Mouse (Mus musculus) lung, postnatal 0 days (tissue): ENCODE results near the gene Kcnh1. TPM values are rescaled to one million over a fixed set of nuclear protein-coding genes. Genes with fewer than 3 reads are reported as not detected.

Source experiments
- ATAC-seq: fragments of 200-750 bp; cut with Nextera tagmentation; 2 replicates; pipeline ENCODE4 v1.8.0; 2017; ENCODE audit warnings: moderate library complexity
- DNase-seq: peaks from one replicate; pipeline ENCODE4 v3.0.0-alpha.2; 2016; ENCODE audit warnings: low spot score
- H3K27ac ChIP-seq: fragments of 300-500 bp; sonication (generic); 2 replicates; pipeline ENCODE4 v1.5.1; 2014; ENCODE audit warnings: antibody characterized with exemption, mild to moderate bottlenecking, low read length, mixed read lengths
- H3K27me3 ChIP-seq: fragments of 300-500 bp; sonication (generic); replicated peaks from 2 replicates; pipeline ENCODE4 v1.6.1; 2014; ENCODE audit warnings: low read length, mixed read lengths; ENCODE audit not compliant: insufficient read depth
- H3K36me3 ChIP-seq: fragments of 300-500 bp; sonication (generic); 2 replicates; pipeline ENCODE4 v1.6.1; 2014; ENCODE audit warnings: low read length, mixed read lengths; ENCODE audit not compliant: insufficient read depth
- H3K4me1 ChIP-seq: fragments of 300-500 bp; sonication (generic); 2 replicates; pipeline ENCODE4 v1.6.1; 2014; ENCODE audit warnings: antibody characterized with exemption, low read depth, low read length, mixed read lengths; ENCODE audit not compliant: insufficient read depth
- H3K4me2 ChIP-seq: fragments of 300-500 bp; sonication (generic); replicated peaks from 2 replicates; pipeline ENCODE4 v1.6.1; 2014; ENCODE audit warnings: low read depth, mild to moderate bottlenecking, low read length, moderate library complexity, mixed read lengths
- H3K4me3 ChIP-seq: fragments of 300-500 bp; sonication (generic); 2 replicates; pipeline ENCODE4 v1.5.1; 2014; ENCODE audit warnings: low read depth, low read length
- H3K9ac ChIP-seq: fragments of 300-500 bp; sonication (generic); replicated peaks from 2 replicates; pipeline ENCODE4 v1.6.1; 2014; ENCODE audit warnings: low read depth, mild to moderate bottlenecking
- H3K9me3 ChIP-seq: fragments of 300-500 bp; sonication (generic); 2 replicates; pipeline ENCODE4 v1.6.1; 2016; ENCODE audit warnings: low read length, mixed read lengths
- CTCF ChIP-seq: IDR thresholded peaks from 2 replicates; pipeline ENCODE4 v1.5.1; 2016; ENCODE audit warnings: antibody characterized with exemption, mild to moderate bottlenecking
- EP300 ChIP-seq: IDR thresholded peaks from 2 replicates; pipeline ENCODE4 v1.6.1; 2016; ENCODE audit warnings: antibody characterized with exemption, mild to moderate bottlenecking, control low read depth
- WGBS: fragments of 180-500 bp; shearing (Covaris S2); extraction: QIAGEN DNeasy Blood & Tissue Kit; methylation state at CpG from one replicate; pipeline ENCODE4 v1.1.7; 2014; 5-methylcytosine and 5-hydroxymethylcytosine counted together
- polyA plus RNA-seq: library from polyadenylated mRNA; unstranded; fragments of >200 nt; fragmentation: Nextera tagmentation; extraction: Ambion mirVana; gene quantifications from 2 replicates; pipeline ENCODE4 v1.2.1, GENCODE M21; 2015

Kcnh1 gene
- polyA plus RNA-seq, 1 experiment from 2014 or later, result 4.4 TPM

DNA sequence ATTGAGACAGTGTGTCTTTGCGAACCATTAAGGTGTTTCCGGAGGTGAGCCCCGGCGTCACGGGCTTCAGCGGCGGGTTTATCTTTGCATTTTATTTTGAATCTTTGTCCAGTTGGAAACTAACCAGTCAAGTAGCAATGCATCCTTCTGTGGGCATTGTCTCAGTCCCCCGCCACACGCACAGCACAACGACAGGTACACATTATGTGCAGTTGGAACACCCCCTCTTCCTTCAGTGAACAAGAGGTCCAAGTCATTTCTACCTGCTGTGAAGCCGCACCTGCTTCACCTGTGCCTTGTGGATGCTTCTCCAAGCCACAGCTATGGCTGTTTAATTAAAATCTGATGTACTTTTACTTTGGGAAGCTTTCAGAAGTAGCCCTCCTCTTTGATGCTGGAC, 803 bp upstream of the Kcnh1 start:
- 78% methylated on average over 11 of the region's 11 CpGs for WGBS
- ATAC-seq, result no peak
- no peak overlapping the region for H3K4me2 ChIP-seq
- no peaks in the 10 kb centered on the region for H3K36me3 ChIP-seq
- H3K9me3 ChIP-seq, result no peaks in the 10 kb centered on the region
- no peaks in the 10 kb centered on the region for H3K4me1 ChIP-seq
- peaks cover 20% of the 10 kb centered on the region for H3K27me3 ChIP-seq
- no peak overlapping the region for H3K4me3 ChIP-seq
- H3K9ac ChIP-seq, result no peak overlapping the region
- TF ChIP-seq CTCF (no peak), EP300 (no peak)
- no peak for DNase-seq
- H3K27ac ChIP-seq, result no peak overlapping the region

DNA sequence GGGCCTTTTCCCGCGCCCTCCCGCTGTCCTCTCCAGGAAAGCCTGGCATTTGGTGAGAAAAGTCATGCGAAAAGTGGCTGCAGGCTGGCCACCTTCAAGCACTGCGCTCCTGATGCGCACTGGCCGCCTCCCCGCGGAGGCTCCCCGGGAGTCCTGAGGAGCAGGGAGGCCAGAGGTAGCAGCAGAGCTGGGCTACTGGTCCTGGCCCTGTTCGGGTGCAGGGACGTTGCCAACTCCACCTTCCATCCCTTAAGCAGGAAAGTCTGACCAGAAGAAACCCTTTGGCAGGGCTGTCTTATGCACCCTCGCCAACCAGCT, 707 bp downstream of the Kcnh1 start:
- Histone ChIP-seq H3K27ac (no peak overlapping the region), H3K27me3 (peaks cover 20% of the 10 kb centered on the region), H3K9me3 (no peaks in the 10 kb centered on the region), H3K4me3 (peak overlapping the region; percentile 43), H3K9ac (no peak overlapping the region), H3K4me1 (no peaks in the 10 kb centered on the region), H3K4me2 (peak overlapping the region; percentile 71), H3K36me3 (no peaks in the 10 kb centered on the region)
- DNase-seq (no peak), ATAC-seq (no peak)
- WGBS, result 3% methylated on average over 13 of the region's 13 CpGs
- TF ChIP-seq EP300 (no peak), CTCF (no peak)

DNA sequence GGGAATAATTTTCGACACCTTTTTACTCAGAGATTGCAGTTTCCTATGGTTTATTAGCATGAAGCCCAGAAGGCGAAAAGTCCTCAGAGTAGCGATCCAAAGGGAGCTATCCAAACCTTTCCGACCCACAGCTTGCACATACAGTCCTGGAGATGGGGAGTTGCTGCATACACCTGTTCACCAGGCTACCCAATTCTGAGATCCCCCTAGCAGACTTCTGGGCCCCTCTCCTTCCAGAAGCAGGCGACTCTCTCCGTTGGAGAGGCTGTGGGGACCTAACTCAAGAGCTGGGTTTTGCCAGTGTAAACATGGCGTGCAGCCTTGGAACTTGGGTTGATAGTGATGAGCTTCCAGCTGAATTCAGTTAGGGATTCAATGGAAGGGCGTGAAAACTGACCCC, 1.3 kb downstream of the Kcnh1 start:
- no peak overlapping the region for H3K9ac ChIP-seq

DNA sequence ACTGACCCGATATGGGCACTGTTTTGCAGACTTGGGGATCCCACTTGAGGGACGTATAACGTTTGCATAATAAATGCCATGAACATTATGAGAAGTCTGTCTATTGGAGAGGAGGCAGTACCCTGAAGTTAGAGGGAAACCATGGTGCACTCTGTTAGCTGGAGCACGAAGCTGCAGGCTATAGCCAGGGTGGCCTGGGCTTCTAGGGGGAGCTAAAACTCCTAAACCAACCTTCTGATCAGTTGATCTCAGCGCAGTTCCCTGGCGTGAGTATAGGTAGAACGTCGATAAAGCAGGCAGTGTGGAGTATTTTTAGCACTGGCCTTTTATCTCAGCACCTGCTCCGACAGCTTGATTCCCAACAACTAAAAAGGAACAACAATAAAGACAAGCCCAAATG, 2.1 kb downstream of the Kcnh1 start:
- no peaks in the 10 kb centered on the region for H3K9me3 ChIP-seq
- no peaks in the 10 kb centered on the region for H3K36me3 ChIP-seq
- H3K4me2 ChIP-seq, result no peak overlapping the region
- no peak overlapping the region for H3K4me3 ChIP-seq
- H3K27me3 ChIP-seq, result peaks cover 20% of the 10 kb centered on the region
- H3K4me1 ChIP-seq, result no peaks in the 10 kb centered on the region
- DNase-seq (no peak), ATAC-seq (no peak)
- no peak overlapping the region for H3K27ac ChIP-seq
- WGBS, result 67% methylated on average over 9 of the region's 9 CpGs
- TF ChIP-seq EP300, result no peak
- TF ChIP-seq CTCF, result no peak
- no peak overlapping the region for H3K9ac ChIP-seq

More for the DNA sequence above, 1.3 kb downstream of the Kcnh1 start:
- no peaks in the 10 kb centered on the region for H3K36me3 ChIP-seq
- peaks cover 20% of the 10 kb centered on the region for H3K27me3 ChIP-seq
- no peaks in the 10 kb centered on the region for H3K4me1 ChIP-seq
- WGBS, result 48% methylated on average over 8 of the region's 8 CpGs
- H3K4me3 ChIP-seq, result no peak overlapping the region
- TF ChIP-seq EP300 (no peak), CTCF (no peak)
- no peaks in the 10 kb centered on the region for H3K9me3 ChIP-seq
- no peak for ATAC-seq
- no peak overlapping the region for H3K27ac ChIP-seq
- no peak overlapping the region; the same call in 1 of the 2 replicates for H3K4me2 ChIP-seq
- no peak for DNase-seq

DNA sequence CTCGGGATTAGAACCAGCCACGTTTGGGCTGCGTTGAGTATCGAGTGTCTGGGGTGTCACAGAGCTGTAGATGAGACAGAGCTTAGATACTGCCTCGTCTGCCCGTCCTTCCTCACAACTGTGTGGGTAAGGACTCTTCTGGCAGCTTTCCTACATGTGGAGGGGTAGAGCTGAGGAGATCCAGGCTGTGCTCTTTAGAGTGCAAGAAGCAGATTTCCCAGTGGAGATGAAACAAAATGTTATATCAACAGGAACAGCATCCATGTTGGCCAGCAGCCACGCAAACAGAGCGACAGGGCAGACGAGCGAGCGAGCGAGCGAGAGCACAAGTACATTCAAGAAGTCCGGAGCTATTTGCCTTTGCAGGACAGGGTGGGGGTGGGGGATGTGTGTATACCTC, 3.1 kb downstream of the Kcnh1 start:
- Histone ChIP-seq H3K36me3 (no peaks in the 10 kb centered on the region), H3K4me1 (no peaks in the 10 kb centered on the region), H3K4me2 (no peak overlapping the region), H3K27me3 (peaks cover 20% of the 10 kb centered on the region), H3K9me3 (no peaks in the 10 kb centered on the region), H3K9ac (no peak overlapping the region), H3K4me3 (no peak overlapping the region), H3K27ac (no peak overlapping the region)
- WGBS, result 20% methylated on average over 14 of the region's 14 CpGs
- 0 out of 2 replicates have a peak, but pooled peaks have one; percentile 7 for ATAC-seq
- peak; percentile 31 for DNase-seq
- TF ChIP-seq CTCF (no peak), EP300 (no peak)

DNA sequence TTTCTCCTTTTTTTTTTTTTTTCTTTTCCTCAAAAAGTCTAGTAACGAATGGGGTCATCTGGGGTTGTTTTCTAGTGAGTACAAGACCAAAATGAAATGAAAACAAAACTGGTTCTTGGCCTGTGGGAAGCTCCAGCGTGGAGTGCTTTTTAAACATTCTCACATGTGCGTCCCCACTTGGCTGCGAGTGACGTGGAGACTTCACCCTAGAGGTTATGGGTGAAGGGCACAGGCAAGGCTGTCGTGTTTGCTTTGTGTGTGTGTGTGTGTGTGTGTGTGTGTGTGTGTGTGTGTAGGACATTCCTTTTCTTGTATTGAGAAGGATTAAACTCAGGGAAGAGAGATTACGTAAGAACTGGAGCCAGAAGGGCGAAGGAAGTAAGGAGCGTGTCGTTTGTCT, 6.9 kb downstream of the Kcnh1 start:
- Histone ChIP-seq H3K9ac (no peak overlapping the region), H3K4me2 (no peak overlapping the region), H3K27me3 (0 out of 2 replicates have a peak, but pooled peaks cover 3% of the 10 kb centered on the region), H3K4me3 (no peak overlapping the region), H3K4me1 (no peaks in the 10 kb centered on the region), H3K36me3 (no peaks in the 10 kb centered on the region), H3K27ac (no peak overlapping the region), H3K9me3 (no peaks in the 10 kb centered on the region)
- DNase-seq (peak; percentile 53), ATAC-seq (peak; percentile 67)
- TF ChIP-seq EP300 (no peak), CTCF (no peak)
- 24% methylated on average over 10 of the region's 10 CpGs for WGBS

DNA sequence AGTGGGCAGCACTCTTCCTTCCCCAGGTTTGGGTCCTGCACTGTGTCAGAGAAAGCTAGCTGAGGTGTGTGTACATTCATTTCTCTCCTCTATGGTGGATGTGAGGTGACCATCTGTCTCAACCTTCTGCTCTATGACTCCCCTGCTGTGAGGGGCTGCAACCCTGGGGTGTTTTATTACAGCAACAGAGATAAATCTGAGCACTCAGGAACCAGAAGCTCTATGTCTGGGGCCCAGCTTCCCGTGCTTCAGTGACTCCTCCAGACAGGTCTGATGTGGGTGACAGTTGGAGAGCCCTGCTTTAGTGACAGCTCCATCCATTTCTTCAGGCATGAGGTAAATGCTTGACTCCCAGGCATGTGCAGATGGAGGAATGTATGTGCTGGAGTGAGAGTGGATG, 12.4 kb downstream of the Kcnh1 start:
- Histone ChIP-seq H3K9me3 (no peaks in the 10 kb centered on the region), H3K36me3 (no peaks in the 10 kb centered on the region), H3K4me2 (no peak overlapping the region), H3K4me3 (no peak overlapping the region), H3K9ac (no peak overlapping the region), H3K27me3 (no peaks in the 10 kb centered on the region), H3K27ac (no peak overlapping the region), H3K4me1 (no peaks in the 10 kb centered on the region)
- no peak for DNase-seq
- no peak for ATAC-seq
- TF ChIP-seq CTCF, result no peak
- TF ChIP-seq EP300, result no peak
- 36% methylated on average over 1 of the region's 1 CpGs for WGBS
